Mouse (Mus musculus): ENCODE data around the gene Grm1. TPM values are rescaled to one million over a fixed set of nuclear protein-coding genes. Genes with fewer than 3 reads are reported as not detected.

Gene Grm1
- polyA plus RNA-seq, 1 experiment from 2014 or later: 5.1 TPM

DNA sequence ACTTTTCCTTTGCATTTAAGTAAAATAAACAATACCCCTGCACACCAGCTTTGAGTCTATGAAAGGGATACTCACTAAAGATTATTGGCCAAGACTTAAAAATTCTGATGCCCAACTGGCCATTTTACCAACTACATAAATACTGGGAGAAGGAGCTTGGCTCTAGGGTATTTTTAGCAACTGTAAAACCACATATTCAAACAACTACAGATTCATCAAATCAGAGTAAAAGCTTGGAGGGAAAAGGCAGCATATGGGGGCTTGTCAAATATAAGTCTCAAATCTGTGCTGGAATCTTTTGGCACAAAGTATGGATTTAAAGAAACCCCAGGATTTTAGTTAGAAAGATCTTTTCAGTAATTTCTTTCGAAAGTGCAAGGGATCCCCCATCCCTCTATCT is 380.8 kb downstream of the Grm1 start:
- no peak for DNase-seq
- no peak for ATAC-seq (ENCODE audit: low FRiP score, low TSS enrichment)
- Histone ChIP-seq H3K4me1 (ENCODE audit: control insufficient read depth, insufficient read depth, low read length) (no peaks in the 10 kb centered on the region), H3K4me2 (ENCODE audit: low read length) (no peak overlapping the region), H3K27me3 (ENCODE audit: control insufficient read depth, insufficient read depth, low read length) (no peaks in the 10 kb centered on the region), H3K4me3 (replicated peaks; ENCODE audit: low read depth, low read length) (no peak overlapping the region), H3K27ac (replicated peaks; ENCODE audit: low read depth, low read length) (no peak overlapping the region), H3K9ac (replicated peaks; ENCODE audit: low read length) (no peak overlapping the region), H3K36me3 (ENCODE audit: control insufficient read depth, insufficient read depth, low read length) (no peaks in the 10 kb centered on the region), H3K9me3 (ENCODE audit: control insufficient read depth, low read length) (no peaks in the 10 kb centered on the region)
- 90% methylated on average over 1 of the region's 1 CpGs for WGBS

DNA sequence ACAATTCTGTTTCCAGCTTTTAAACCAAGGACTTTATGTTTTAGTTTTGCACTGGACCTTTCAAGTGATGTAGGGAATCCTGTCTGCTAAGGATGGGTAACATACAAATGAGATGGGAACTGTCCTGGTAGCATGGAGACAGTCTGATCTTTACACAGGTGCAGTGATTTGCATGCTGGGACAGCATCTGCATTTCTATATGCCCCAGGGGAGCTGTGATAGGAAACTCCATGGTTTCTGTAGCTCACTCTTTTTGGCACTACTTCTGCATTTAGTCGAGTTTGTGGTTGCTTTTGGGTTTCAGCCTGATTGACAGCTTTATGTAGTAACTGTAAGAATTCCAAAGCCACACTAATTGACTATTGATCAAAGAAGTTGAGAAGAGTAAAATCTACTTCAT is 381.3 kb downstream of the Grm1 start:
- WGBS: 51% methylated on average over 1 of the region's 1 CpGs

GRCm38 (mm10) chr10:10697497-10697896 is 384.7 kb downstream of the Grm1 start:
- Histone ChIP-seq H3K27ac (replicated peaks; ENCODE audit: low read depth, low read length) (no peak overlapping the region), H3K9ac (replicated peaks; ENCODE audit: low read length) (no peak overlapping the region), H3K36me3 (ENCODE audit: control insufficient read depth, insufficient read depth, low read length) (no peaks in the 10 kb centered on the region), H3K27me3 (ENCODE audit: control insufficient read depth, insufficient read depth, low read length) (no peaks in the 10 kb centered on the region), H3K9me3 (ENCODE audit: control insufficient read depth, low read length) (no peaks in the 10 kb centered on the region), H3K4me1 (ENCODE audit: control insufficient read depth, insufficient read depth, low read length) (no peaks in the 10 kb centered on the region), H3K4me2 (ENCODE audit: low read length) (no peak overlapping the region), H3K4me3 (replicated peaks; ENCODE audit: low read depth, low read length) (no peak overlapping the region)
- no peak for ATAC-seq (ENCODE audit: low FRiP score, low TSS enrichment)
- WGBS: 81% methylated on average over 6 of the region's 6 CpGs
- DNase-seq: no peak

More for the DNA sequence above, 381.3 kb downstream of the Grm1 start:
- no peak overlapping the region for H3K27ac ChIP-seq (replicated peaks; ENCODE audit: low read depth, low read length)
- no peak overlapping the region for H3K4me3 ChIP-seq (replicated peaks; ENCODE audit: low read depth, low read length)
- H3K9me3 ChIP-seq (ENCODE audit: control insufficient read depth, low read length): no peaks in the 10 kb centered on the region
- DNase-seq (no peak), ATAC-seq (ENCODE audit: low FRiP score, low TSS enrichment) (no peak)
- H3K4me2 ChIP-seq (ENCODE audit: low read length): no peak overlapping the region
- H3K4me1 ChIP-seq (ENCODE audit: control insufficient read depth, insufficient read depth, low read length): no peaks in the 10 kb centered on the region
- H3K36me3 ChIP-seq (ENCODE audit: control insufficient read depth, insufficient read depth, low read length): no peaks in the 10 kb centered on the region
- H3K27me3 ChIP-seq (ENCODE audit: control insufficient read depth, insufficient read depth, low read length): no peaks in the 10 kb centered on the region
- H3K9ac ChIP-seq (replicated peaks; ENCODE audit: low read length): no peak overlapping the region

- DNase-seq (peak; percentile 29), ATAC-seq (ENCODE audit: low FRiP score, low TSS enrichment) (peak; percentile 23; the same call in 1 of the 2 replicates)
- WGBS: 13% methylated on average over 11 of the region's 11 CpGs
Observed at GRCm38 (mm10) chr10:10689668-10690223, 392.4 kb downstream of the Grm1 start.

GRCm38 (mm10) chr10:10688907-10689667 is 393.1 kb downstream of the Grm1 start:
- H3K4me2 ChIP-seq (ENCODE audit: low read length): peak overlapping the region; percentile 96
- H3K9ac ChIP-seq (replicated peaks; ENCODE audit: low read length): peak overlapping the region; percentile 69
- peak overlapping the region; percentile 50 for H3K4me3 ChIP-seq (replicated peaks; ENCODE audit: low read depth, low read length)
- peaks cover 13% of the 10 kb centered on the region; the same call in 1 of the 2 replicates for H3K4me1 ChIP-seq (ENCODE audit: control insufficient read depth, insufficient read depth, low read length)
- no peaks in the 10 kb centered on the region for H3K27me3 ChIP-seq (ENCODE audit: control insufficient read depth, insufficient read depth, low read length)
- ATAC-seq (ENCODE audit: low FRiP score, low TSS enrichment) (peak; percentile 62), DNase-seq (peak; percentile 51)
- H3K9me3 ChIP-seq (ENCODE audit: control insufficient read depth, low read length): no peaks in the 10 kb centered on the region
- WGBS: 1% methylated on average over 35 of the region's 35 CpGs
- no peak overlapping the region for H3K27ac ChIP-seq (replicated peaks; ENCODE audit: low read depth, low read length)
- no peaks in the 10 kb centered on the region for H3K36me3 ChIP-seq (ENCODE audit: control insufficient read depth, insufficient read depth, low read length)

More at GRCm38 (mm10) chr10:10689668-10690223, 392.4 kb downstream of the Grm1 start:
- Histone ChIP-seq H3K9ac (replicated peaks; ENCODE audit: low read length) (peak overlapping the region; percentile 69), H3K36me3 (ENCODE audit: control insufficient read depth, insufficient read depth, low read length) (no peaks in the 10 kb centered on the region), H3K4me2 (ENCODE audit: low read length) (peak overlapping the region; percentile 96), H3K4me1 (ENCODE audit: control insufficient read depth, insufficient read depth, low read length) (peaks cover 13% of the 10 kb centered on the region; the same call in 1 of the 2 replicates), H3K4me3 (replicated peaks; ENCODE audit: low read depth, low read length) (peak overlapping the region; percentile 50), H3K27me3 (ENCODE audit: control insufficient read depth, insufficient read depth, low read length) (no peaks in the 10 kb centered on the region), H3K27ac (replicated peaks; ENCODE audit: low read depth, low read length) (no peak overlapping the region), H3K9me3 (ENCODE audit: control insufficient read depth, low read length) (no peaks in the 10 kb centered on the region)

DNA sequence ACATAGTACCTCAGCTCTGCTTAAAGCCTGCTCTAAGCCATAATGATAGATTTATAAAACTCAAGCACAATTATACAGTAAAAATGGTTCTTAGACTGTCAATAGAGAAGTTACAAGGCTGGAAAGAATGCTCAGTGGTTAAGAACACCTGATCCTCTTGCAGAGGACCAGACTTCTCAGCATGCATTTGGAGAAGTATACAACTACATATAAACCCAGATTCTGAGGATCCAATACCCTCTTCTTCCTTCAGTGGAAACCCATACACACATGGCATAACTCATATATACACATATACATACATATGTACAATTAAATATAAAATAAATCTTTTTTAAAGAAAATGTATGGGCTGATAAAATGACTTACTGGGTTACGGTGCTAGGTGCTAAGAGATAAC is 401.1 kb downstream of the Grm1 start, which contains the start of gene Gm10944:
Gene Gm10944, plus strand, starts transcription at position 301 of the 400 bp plus-strand sequence.
- Histone ChIP-seq H3K4me1 (ENCODE audit: control insufficient read depth, insufficient read depth, low read length) (no peaks in the 10 kb centered on the region), H3K4me3 (replicated peaks; ENCODE audit: low read depth, low read length) (no peak within 1 kb of the TSS), H3K36me3 (ENCODE audit: control insufficient read depth, insufficient read depth, low read length) (no peaks in the 10 kb centered on the region), H3K4me2 (ENCODE audit: low read length) (no peak within 1 kb of the TSS), H3K27me3 (ENCODE audit: control insufficient read depth, insufficient read depth, low read length) (no peaks in the 10 kb centered on the region), H3K9ac (replicated peaks; ENCODE audit: low read length) (no peak within 1 kb of the TSS), H3K27ac (replicated peaks; ENCODE audit: low read depth, low read length) (no peak within 1 kb of the TSS), H3K9me3 (ENCODE audit: control insufficient read depth, low read length) (no peaks in the 10 kb centered on the region)
- DNase-seq (no peak), ATAC-seq (ENCODE audit: low FRiP score, low TSS enrichment) (no peak)
- 98% methylated on average over 1 of the region's 1 CpGs for WGBS

DNA sequence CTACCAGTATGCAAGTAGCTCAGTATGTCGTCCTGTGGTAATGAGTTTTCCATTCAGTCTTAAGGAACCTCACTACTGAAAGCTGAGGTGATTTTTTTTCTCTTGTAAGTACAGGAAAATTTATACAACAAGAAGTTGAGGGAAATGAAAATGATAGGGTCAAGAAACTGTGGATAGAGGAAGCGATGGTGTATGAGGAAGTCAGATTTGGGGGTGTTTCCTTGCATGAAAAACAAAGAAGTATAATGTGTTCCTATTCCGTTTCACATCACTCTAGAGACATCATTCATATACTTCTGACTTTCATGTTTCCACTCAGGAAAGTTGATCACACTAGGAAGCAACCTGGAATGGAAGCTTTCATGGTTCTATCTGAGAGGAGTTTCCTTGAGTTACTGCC is 422.2 kb downstream of the Grm1 start:
- Histone ChIP-seq H3K9me3 (ENCODE audit: control insufficient read depth, low read length) (no peaks in the 10 kb centered on the region), H3K4me1 (ENCODE audit: control insufficient read depth, insufficient read depth, low read length) (no peaks in the 10 kb centered on the region), H3K4me2 (ENCODE audit: low read length) (no peak overlapping the region), H3K9ac (replicated peaks; ENCODE audit: low read length) (no peak overlapping the region), H3K4me3 (replicated peaks; ENCODE audit: low read depth, low read length) (no peak overlapping the region), H3K27me3 (ENCODE audit: control insufficient read depth, insufficient read depth, low read length) (no peaks in the 10 kb centered on the region), H3K36me3 (ENCODE audit: control insufficient read depth, insufficient read depth, low read length) (no peaks in the 10 kb centered on the region), H3K27ac (replicated peaks; ENCODE audit: low read depth, low read length) (no peak overlapping the region)
- WGBS: 74% methylated on average over 3 of the region's 3 CpGs
- ATAC-seq (ENCODE audit: low FRiP score, low TSS enrichment) (no peak), DNase-seq (no peak)

DNA sequence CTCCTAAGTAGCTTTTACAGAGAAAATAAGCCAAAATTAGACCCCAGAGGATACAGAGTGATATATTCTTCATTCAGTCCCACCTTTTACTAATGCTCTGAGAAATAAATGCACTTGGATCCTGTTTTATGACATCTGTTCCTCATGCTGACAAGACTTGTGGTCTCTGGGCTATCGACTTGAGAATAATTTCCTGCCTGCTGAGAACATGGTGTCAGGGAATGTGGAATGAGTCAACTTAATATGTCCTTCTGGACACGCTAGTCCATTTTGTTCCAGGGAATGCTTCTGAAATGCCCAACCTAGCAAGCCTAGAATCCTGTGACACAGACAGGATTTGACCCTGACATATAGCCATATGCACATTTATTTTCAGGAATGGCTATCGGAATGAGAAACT is 423.0 kb downstream of the Grm1 start:
- no peak for ATAC-seq (ENCODE audit: low FRiP score, low TSS enrichment)
- no peak overlapping the region for H3K4me3 ChIP-seq (replicated peaks; ENCODE audit: low read depth, low read length)
- 83% methylated on average over 3 of the region's 3 CpGs for WGBS
- no peak overlapping the region for H3K9ac ChIP-seq (replicated peaks; ENCODE audit: low read length)
- H3K36me3 ChIP-seq (ENCODE audit: control insufficient read depth, insufficient read depth, low read length): no peaks in the 10 kb centered on the region
- DNase-seq: no peak
- no peaks in the 10 kb centered on the region for H3K4me1 ChIP-seq (ENCODE audit: control insufficient read depth, insufficient read depth, low read length)
- H3K27ac ChIP-seq (replicated peaks; ENCODE audit: low read depth, low read length): no peak overlapping the region
- no peaks in the 10 kb centered on the region for H3K9me3 ChIP-seq (ENCODE audit: control insufficient read depth, low read length)
- H3K4me2 ChIP-seq (ENCODE audit: low read length): no peak overlapping the region
- no peaks in the 10 kb centered on the region for H3K27me3 ChIP-seq (ENCODE audit: control insufficient read depth, insufficient read depth, low read length)

GRCm38 (mm10) chr10:10656621-10657020 is 425.5 kb downstream of the Grm1 start:
- no peak overlapping the region for H3K4me2 ChIP-seq (ENCODE audit: low read length)
- H3K4me1 ChIP-seq (ENCODE audit: control insufficient read depth, insufficient read depth, low read length): no peaks in the 10 kb centered on the region
- DNase-seq (no peak), ATAC-seq (ENCODE audit: low FRiP score, low TSS enrichment) (no peak)
- H3K4me3 ChIP-seq (replicated peaks; ENCODE audit: low read depth, low read length): no peak overlapping the region
- no peaks in the 10 kb centered on the region for H3K27me3 ChIP-seq (ENCODE audit: control insufficient read depth, insufficient read depth, low read length)
- H3K27ac ChIP-seq (replicated peaks; ENCODE audit: low read depth, low read length): no peak overlapping the region
- no peak overlapping the region for H3K9ac ChIP-seq (replicated peaks; ENCODE audit: low read length)
- 84% methylated on average over 4 of the region's 4 CpGs for WGBS
- no peaks in the 10 kb centered on the region for H3K36me3 ChIP-seq (ENCODE audit: control insufficient read depth, insufficient read depth, low read length)
- H3K9me3 ChIP-seq (ENCODE audit: control insufficient read depth, low read length): no peaks in the 10 kb centered on the region
